Mouse (Mus musculus) stomach, embryonic 15.5 days (tissue): ENCODE measurements around the gene Rfx1. TPM values are rescaled to one million over a fixed set of nuclear protein-coding genes. Genes with fewer than 3 reads are reported as not detected.

ENCODE experiments used
- ATAC-seq: fragments of 200-750 bp; cut with Nextera tagmentation; 2 replicates; pipeline ENCODE4 v1.8.0; 2017; ENCODE audit warnings: low read depth, moderate number of reproducible peaks, moderate TSS enrichment; ENCODE audit not compliant: insufficient read depth, low FRiP score
- H3K27ac ChIP-seq: fragments of 300-500 bp; sonication (generic); 2 replicates; pipeline ENCODE4 v1.5.1; 2015; ENCODE audit warnings: mild to moderate bottlenecking, inconsistent platforms
- H3K27me3 ChIP-seq: fragments of 300-500 bp; sonication (generic); replicated peaks from 2 replicates; pipeline ENCODE4 v1.6.1; 2015; ENCODE audit warnings: inconsistent platforms
- H3K36me3 ChIP-seq: fragments of 300-500 bp; sonication (generic); 2 replicates; pipeline ENCODE4 v1.6.1; 2015; ENCODE audit warnings: inconsistent platforms
- H3K4me1 ChIP-seq: fragments of 300-500 bp; sonication (generic); 2 replicates; pipeline ENCODE4 v1.6.1; 2015; ENCODE audit warnings: inconsistent platforms
- H3K4me2 ChIP-seq: fragments of 300-500 bp; sonication (generic); 2 replicates; pipeline ENCODE4 v1.6.1; 2015; ENCODE audit warnings: mild to moderate bottlenecking, inconsistent platforms
- H3K4me3 ChIP-seq: fragments of 300-500 bp; sonication (generic); replicated peaks from 2 replicates; pipeline ENCODE4 v1.5.1; 2015; ENCODE audit warnings: inconsistent platforms
- H3K9ac ChIP-seq: fragments of 300-500 bp; sonication (generic); 2 replicates; pipeline ENCODE4 v1.6.1; 2015; ENCODE audit warnings: inconsistent platforms
- H3K9me3 ChIP-seq: fragments of 300-500 bp; sonication (generic); 2 replicates; pipeline ENCODE4 v1.6.1; 2016; ENCODE audit warnings: inconsistent platforms
- WGBS: fragments of 180-500 bp; shearing (Covaris S2); methylation state at CpG from one replicate; pipeline ENCODE4 v1.1.7; 2015; 5-methylcytosine and 5-hydroxymethylcytosine counted together
- microRNA counts: library from miRNA; unstranded; fragments of <30 nt; microRNA quantifications from one replicate; lab custom pipeline; 2016
- microRNA-seq: library from miRNA; unstranded; fragments of <30 nt; microRNA quantifications from one replicate; pipeline ENCODE4, GENCODE M21; 2016
- polyA plus RNA-seq: library from polyadenylated mRNA; unstranded; fragments of >200 nt; fragmentation: Nextera tagmentation; extraction: Ambion mirVana; gene quantifications from 2 replicates; pipeline ENCODE4 v1.2.1, GENCODE M21; 2015

Gene Rfx1
- polyA plus RNA-seq, 1 experiment from 2014 or later: 8.0 TPM

- H3K27ac ChIP-seq: no peak overlapping the region
- no peak overlapping the region for H3K4me3 ChIP-seq
- no peaks in the 10 kb centered on the region for H3K9me3 ChIP-seq
- H3K4me1 ChIP-seq: no peaks in the 10 kb centered on the region
- H3K4me2 ChIP-seq: no peak overlapping the region
- no peak for ATAC-seq
- 0 out of 2 replicates have a peak, but pooled peaks cover 6% of the 10 kb centered on the region for H3K36me3 ChIP-seq
- no peak overlapping the region for H3K9ac ChIP-seq
- no peaks in the 10 kb centered on the region for H3K27me3 ChIP-seq
- WGBS: 65% methylated on average over 17 of the region's 17 CpGs
These were observed 60.7 kb downstream of the Rfx1 start for GRCm38 (mm10) chr8:84127202-84127901.

GRCm38 (mm10) chr8:84128277-84128676, 61.6 kb downstream of the Rfx1 start:
- 49% methylated on average over 8 of the region's 8 CpGs for WGBS
- no peak overlapping the region for H3K27ac ChIP-seq
- H3K36me3 ChIP-seq: peaks cover 14% of the 10 kb centered on the region; the same call in 1 of the 2 replicates
- no peaks in the 10 kb centered on the region for H3K9me3 ChIP-seq
- no peaks in the 10 kb centered on the region for H3K4me1 ChIP-seq
- no peak for ATAC-seq
- H3K4me3 ChIP-seq: no peak overlapping the region
- H3K9ac ChIP-seq: no peak overlapping the region
- no peak overlapping the region for H3K4me2 ChIP-seq
- no peaks in the 10 kb centered on the region for H3K27me3 ChIP-seq

- Histone ChIP-seq H3K4me3 (no peak overlapping the region), H3K9ac (no peak overlapping the region), H3K27ac (no peak overlapping the region), H3K27me3 (no peaks in the 10 kb centered on the region), H3K36me3 (peaks cover 36% of the 10 kb centered on the region), H3K4me1 (no peaks in the 10 kb centered on the region), H3K4me2 (no peak overlapping the region), H3K9me3 (no peaks in the 10 kb centered on the region)
- no peak for ATAC-seq
- WGBS: 47% methylated on average over 30 of the region's 30 CpGs
These were observed 64.2 kb downstream of the Rfx1 start for GRCm38 (mm10) chr8:84130806-84131205.

GRCm38 (mm10) chr8:84132225-84132624, 65.6 kb downstream of the Rfx1 start:
- no peaks in the 10 kb centered on the region for H3K27me3 ChIP-seq
- H3K4me3 ChIP-seq: no peak overlapping the region
- peaks cover 49% of the 10 kb centered on the region for H3K36me3 ChIP-seq
- WGBS: 84% methylated on average over 8 of the region's 8 CpGs
- ATAC-seq: no peak
- H3K27ac ChIP-seq: no peak overlapping the region
- no peaks in the 10 kb centered on the region for H3K4me1 ChIP-seq
- no peak overlapping the region for H3K4me2 ChIP-seq
- H3K9me3 ChIP-seq: no peaks in the 10 kb centered on the region
- H3K9ac ChIP-seq: no peak overlapping the region

GRCm38 (mm10) chr8:84137848-84138247, 71.2 kb downstream of the Rfx1 start:
- H3K4me1 ChIP-seq: no peaks in the 10 kb centered on the region
- no peak for ATAC-seq
- H3K36me3 ChIP-seq: peaks cover 79% of the 10 kb centered on the region
- no peak overlapping the region for H3K27ac ChIP-seq
- H3K9me3 ChIP-seq: no peaks in the 10 kb centered on the region
- H3K4me3 ChIP-seq: no peak overlapping the region
- H3K9ac ChIP-seq: no peak overlapping the region
- H3K27me3 ChIP-seq: no peaks in the 10 kb centered on the region
- no peak overlapping the region for H3K4me2 ChIP-seq
- 96% methylated on average over 3 of the region's 3 CpGs for WGBS

- Histone ChIP-seq H3K27me3 (no peaks in the 10 kb centered on the region), H3K4me2 (no peak overlapping the region), H3K4me3 (no peak overlapping the region), H3K27ac (no peak overlapping the region), H3K36me3 (peaks cover 72% of the 10 kb centered on the region), H3K9ac (no peak overlapping the region), H3K4me1 (no peaks in the 10 kb centered on the region), H3K9me3 (no peaks in the 10 kb centered on the region)
- 89% methylated on average over 4 of the region's 4 CpGs for WGBS
- no peak for ATAC-seq
These were observed 74.2 kb downstream of the Rfx1 start for GRCm38 (mm10) chr8:84140838-84141237.

- peaks cover 40% of the 10 kb centered on the region for H3K36me3 ChIP-seq
- 87% methylated on average over 8 of the region's 8 CpGs for WGBS
- H3K27me3 ChIP-seq: no peaks in the 10 kb centered on the region
- no peaks in the 10 kb centered on the region for H3K9me3 ChIP-seq
- no peak overlapping the region for H3K4me3 ChIP-seq
- H3K4me2 ChIP-seq: no peak overlapping the region
- H3K27ac ChIP-seq: no peak overlapping the region
- peaks cover 18% of the 10 kb centered on the region for H3K4me1 ChIP-seq
- ATAC-seq: no peak
- no peak overlapping the region for H3K9ac ChIP-seq
These were observed 78.1 kb downstream of the Rfx1 start for GRCm38 (mm10) chr8:84144636-84145245.

MicroRNAs within 50 kb of the gene (microRNA counts, 519-probe panel; counts per million panel counts)
- 2,025 counts per million, percentile 24 among the panel's probes with 10 or more counts for microRNA mmu-miR-709 (lab: Ali Mortazavi, UCI)

Small RNAs within 50 kb of the gene (microRNA-seq; reads per million reads assigned to microRNA genes)
- gene Mir709: not detected

Other genes starting within 250 kb of the Rfx1 start
- 17.7 and 18.1 TPM in 2 replicates for gene Adgrl1, start 166.7 kb upstream of the Rfx1 start, polyA plus RNA-seq
- 0.42 and 0.53 TPM in 2 replicates for gene Gm10644, start 111.6 kb upstream of the Rfx1 start, polyA plus RNA-seq
- 55.0 and 57.3 TPM in 2 replicates for gene Asf1b, start 111.3 kb upstream of the Rfx1 start, polyA plus RNA-seq
- 113 and 125 TPM in 2 replicates for gene Prkaca, start 93.8 kb upstream of the Rfx1 start, polyA plus RNA-seq
- 8.9 and 9.9 TPM in 2 replicates for gene Samd1, start 69.2 kb upstream of the Rfx1 start, polyA plus RNA-seq
- 0.53 and 0.68 TPM in 2 replicates for gene 1700067K01Rik, start 65.3 kb upstream of the Rfx1 start, polyA plus RNA-seq
- gene 2210011C24Rik, start 54.7 kb upstream of the Rfx1 start, polyA plus RNA-seq: 0.67 and 1.0 TPM in 2 replicates
- gene Palm3, start 45.4 kb upstream of the Rfx1 start, polyA plus RNA-seq: 6.6 and 6.7 TPM in 2 replicates
- 1.1 and 1.7 TPM in 2 replicates for gene Il27ra, start 24.2 kb upstream of the Rfx1 start, polyA plus RNA-seq
- not detected in 2 replicates for gene Rln3, start 21.8 kb upstream of the Rfx1 start, polyA plus RNA-seq
- gene Gm10643, start 1.7 kb upstream of the Rfx1 start, polyA plus RNA-seq: 1.1 and 1.3 TPM in 2 replicates
- gene Dcaf15, start 37.9 kb downstream of the Rfx1 start, polyA plus RNA-seq: 6.8 and 7.7 TPM in 2 replicates
- gene Podnl1, start 59.2 kb downstream of the Rfx1 start, polyA plus RNA-seq: 0.36 and 0.39 TPM in 2 replicates
- gene Cc2d1a, start 81.1 kb downstream of the Rfx1 start, polyA plus RNA-seq: 22.2 and 22.7 TPM in 2 replicates
- 0.91 and 1.2 TPM in 2 replicates for gene 4930432K21Rik, start 81.2 kb downstream of the Rfx1 start, polyA plus RNA-seq
- 1.7 and 2.3 TPM in 2 replicates for gene Nanos3, start 118.4 kb downstream of the Rfx1 start, polyA plus RNA-seq
- gene Zswim4, start 170.2 kb downstream of the Rfx1 start, polyA plus RNA-seq: 8.9 and 9.7 TPM in 2 replicates
- gene D8Ertd738e, start 182.9 kb downstream of the Rfx1 start, polyA plus RNA-seq: 311 and 318 TPM in 2 replicates
- gene Mri1, start 190.5 kb downstream of the Rfx1 start, polyA plus RNA-seq: 68.9 and 73.2 TPM in 2 replicates
- 14.4 and 17.8 TPM in 2 replicates for gene Ccdc130, start 203.5 kb downstream of the Rfx1 start, polyA plus RNA-seq